Mouse (Mus musculus) CD4-positive helper T cell, adult 2 months (primary cell): Measurements from ENCODE around the gene Lrrc4.

Source experiments
- DNase-seq: peaks from one replicate; pipeline ENCODE4 v3.0.0-alpha.2; 2012; ENCODE audit warnings: low read depth, missing footprints, low spot score

The Lrrc4 gene

GRCm38 (mm10) chr6:28831011-28831853, at the start of gene Lrrc4:
Gene Lrrc4, minus strand, starts transcription at chr6:28831747.
- DNase-seq: no peak

GRCm38 (mm10) chr6:28880909-28881308, 49.4 kb upstream of the Lrrc4 start:
- DNase-seq: no peak

GRCm38 (mm10) chr6:28879315-28879714, 47.8 kb upstream of the Lrrc4 start:
- DNase-seq: no peak

GRCm38 (mm10) chr6:28877945-28878666, 46.6 kb upstream of the Lrrc4 start:
- peak; percentile 36 for DNase-seq

- DNase-seq: no peak
These were observed 44.9 kb upstream of the Lrrc4 start for GRCm38 (mm10) chr6:28876492-28876891.

- DNase-seq: no peak
These were observed 43.8 kb upstream of the Lrrc4 start for GRCm38 (mm10) chr6:28875333-28875732.

GRCm38 (mm10) chr6:28874759-28875158, 43.2 kb upstream of the Lrrc4 start:
- no peak for DNase-seq

- DNase-seq: no peak
These were observed 42.5 kb upstream of the Lrrc4 start for GRCm38 (mm10) chr6:28874053-28874452.

GRCm38 (mm10) chr6:28872421-28872795, 40.9 kb upstream of the Lrrc4 start:
- DNase-seq: no peak

- DNase-seq: no peak
These were observed 40.3 kb upstream of the Lrrc4 start for GRCm38 (mm10) chr6:28871725-28872420.

- DNase-seq: no peak
These were observed 36.1 kb upstream of the Lrrc4 start for GRCm38 (mm10) chr6:28867516-28868251.

- DNase-seq: no peak
These were observed 34.7 kb upstream of the Lrrc4 start for GRCm38 (mm10) chr6:28866206-28866605.

- DNase-seq: no peak
These were observed 33.6 kb upstream of the Lrrc4 start for GRCm38 (mm10) chr6:28865112-28865511.

- DNase-seq: no peak
These were observed 33.1 kb upstream of the Lrrc4 start for GRCm38 (mm10) chr6:28864684-28865083.

GRCm38 (mm10) chr6:28862304-28862703, 30.8 kb upstream of the Lrrc4 start:
- DNase-seq: no peak

- no peak for DNase-seq
These were observed 29.4 kb upstream of the Lrrc4 start for GRCm38 (mm10) chr6:28860922-28861321.

GRCm38 (mm10) chr6:28860450-28860849, 28.9 kb upstream of the Lrrc4 start:
- no peak for DNase-seq

- no peak for DNase-seq
These were observed 27.5 kb upstream of the Lrrc4 start for GRCm38 (mm10) chr6:28859094-28859493.

GRCm38 (mm10) chr6:28857198-28858180, 25.9 kb upstream of the Lrrc4 start:
- DNase-seq: no peak

GRCm38 (mm10) chr6:28856789-28857188, 25.2 kb upstream of the Lrrc4 start:
- no peak for DNase-seq
